Mouse (Mus musculus) CH12.LX (cell line): ENCODE measurements around the gene Creg1. TPM values are rescaled to one million over a fixed set of nuclear protein-coding genes. Genes with fewer than 3 reads are reported as not detected.

Source experiments
- DNase-seq: peaks from one replicate; pipeline ENCODE4 v3.0.0-alpha.2; 2013; ENCODE audit errors: extremely low read depth
- H3K27ac ChIP-seq: 2 replicates; pipeline ENCODE4 v1.5.1; 2012; ENCODE audit warnings: low read depth, mild to moderate bottlenecking, control low read depth, moderate library complexity; ENCODE audit not compliant: insufficient read depth
- H3K27me3 ChIP-seq: replicated peaks from 2 replicates; pipeline ENCODE3; 2012; ENCODE audit warnings: inconsistent platforms
- H3K36me3 ChIP-seq, 2 experiments: replicated peaks in 1 of 2; 2 replicates each; pipeline versions ENCODE3 to v1.6.1; 2012; ENCODE audit warnings: inconsistent platforms in 1 of 2, low read length in 1 of 2, mild to moderate bottlenecking in 1 of 2, mixed read lengths in 1 of 2, moderate library complexity in 1 of 2; ENCODE audit not compliant: control insufficient read depth in 1 of 2, insufficient read depth in 1 of 2
- H3K4me1 ChIP-seq, 2 experiments: 2 replicates each; pipeline ENCODE4 v1.6.1; 2012; ENCODE audit warnings: inconsistent platforms in 1 of 2, moderate library complexity in 1 of 2; ENCODE audit not compliant: insufficient read depth in 2 of 2, control insufficient read depth in 1 of 2
- H3K4me2 ChIP-seq: 2 replicates; pipeline ENCODE4 v1.6.1; 2012; ENCODE audit warnings: low read depth, mild to moderate bottlenecking, control low read depth; ENCODE audit not compliant: poor library complexity, insufficient read depth, severe bottlenecking
- H3K4me3 ChIP-seq, 3 experiments: fragments of 150-350 bp in 1 of 3; sonication (generic) in 1 of 3; replicated peaks in 1 of 3; 2 replicates each; pipeline versions ENCODE3 to v1.5.1; 2011 to 2012; ENCODE audit warnings: low read depth in 2 of 3, low read length in 2 of 3, mild to moderate bottlenecking in 2 of 3, moderate library complexity in 2 of 3, control low read depth in 1 of 3, improper control_type of control experiment in 1 of 3, inconsistent platforms in 1 of 3, mixed read lengths in 1 of 3; ENCODE audit not compliant: poor library complexity in 1 of 3
- H3K79me2 ChIP-seq: replicated peaks from 2 replicates; pipeline ENCODE4 v1.6.1; 2012; ENCODE audit warnings: mild to moderate bottlenecking, moderate library complexity; ENCODE audit not compliant: control insufficient read depth, poor library complexity, insufficient read depth, severe bottlenecking; ENCODE audit errors: extremely low read depth
- H3K9ac ChIP-seq: 2 replicates; pipeline ENCODE4 v1.6.1; 2012; ENCODE audit warnings: low read depth, mild to moderate bottlenecking, control low read depth, moderate library complexity; ENCODE audit not compliant: insufficient read depth
- H3K9me3 ChIP-seq: replicated peaks from 2 replicates; pipeline ENCODE3; 2012; ENCODE audit warnings: low read length, inconsistent platforms, mixed read lengths
- BHLHE40 ChIP-seq: IDR thresholded peaks from 2 replicates; pipeline ENCODE4 v1.6.1; 2011; ENCODE audit warnings: mild to moderate bottlenecking, low read depth, low read length, improper control_type of control experiment
- CHD1 ChIP-seq: IDR thresholded peaks from 2 replicates; pipeline ENCODE4 v1.6.1; 2012; ENCODE audit warnings: low read depth, low read length, improper control_type of control experiment, inconsistent platforms
- CHD2 ChIP-seq: IDR thresholded peaks from 2 replicates; pipeline ENCODE4 v1.6.1; 2011; ENCODE audit warnings: low read length, improper control_type of control experiment
- E2F4 ChIP-seq: IDR thresholded peaks from 2 replicates; pipeline ENCODE4 v1.6.1; 2011; ENCODE audit warnings: low read depth, low read length, improper control_type of control experiment; ENCODE audit not compliant: insufficient replicate concordance
- ELF1 ChIP-seq: IDR thresholded peaks from 2 replicates; pipeline ENCODE4 v1.6.1; 2014; ENCODE audit warnings: low read depth, mild to moderate bottlenecking, inconsistent platforms, low read length, improper control_type of control experiment
- EP300 ChIP-seq: IDR thresholded peaks from 2 replicates; pipeline ENCODE4 v1.6.1; 2011; ENCODE audit warnings: low read length, improper control_type of control experiment
- ETS1 ChIP-seq: conservative IDR thresholded peaks from 2 replicates; pipeline ENCODE4 v1.6.1; 2012; ENCODE audit warnings: low read depth, mild to moderate bottlenecking, inconsistent platforms, low read length, improper control_type of control experiment, moderate library complexity
- GABPA ChIP-seq: IDR thresholded peaks from 2 replicates; pipeline ENCODE4 v1.6.1; 2012; ENCODE audit warnings: low read depth, low read length, improper control_type of control experiment, inconsistent platforms; ENCODE audit not compliant: insufficient replicate concordance
- IRF4 ChIP-seq: IDR thresholded peaks from 2 replicates; pipeline ENCODE4 v1.6.1; 2014; ENCODE audit warnings: low read depth, mild to moderate bottlenecking, inconsistent platforms, low read length, improper control_type of control experiment
- JUN ChIP-seq: IDR thresholded peaks from 2 replicates; pipeline ENCODE4 v1.6.1; 2011; ENCODE audit warnings: low read depth, mild to moderate bottlenecking, low read length, improper control_type of control experiment, moderate library complexity; ENCODE audit not compliant: insufficient read depth
- JUND ChIP-seq: conservative IDR thresholded peaks from 2 replicates; pipeline ENCODE4 v1.6.1; 2011; ENCODE audit warnings: low read depth, low read length, improper control_type of control experiment
- MAFK ChIP-seq: IDR thresholded peaks from 2 replicates; pipeline ENCODE4 v1.6.1; 2011; ENCODE audit warnings: low read length, improper control_type of control experiment; ENCODE audit not compliant: insufficient replicate concordance
- MAX ChIP-seq: IDR thresholded peaks from 2 replicates; pipeline ENCODE4 v1.6.1; 2011; ENCODE audit warnings: low read length, improper control_type of control experiment
- MAZ ChIP-seq: IDR thresholded peaks from 2 replicates; pipeline ENCODE4 v1.6.1; 2012; ENCODE audit warnings: low read depth, mild to moderate bottlenecking, inconsistent platforms, low read length, improper control_type of control experiment, moderate library complexity
- MEF2A ChIP-seq: IDR thresholded peaks from 2 replicates; pipeline ENCODE4 v1.6.1; 2014; ENCODE audit warnings: low read depth, mild to moderate bottlenecking, inconsistent platforms, low read length, improper control_type of control experiment, borderline replicate concordance
- MXI1 ChIP-seq: IDR thresholded peaks from 2 replicates; pipeline ENCODE4 v1.6.1; 2011; ENCODE audit warnings: mild to moderate bottlenecking, low read depth, low read length, improper control_type of control experiment
- NELFE ChIP-seq: IDR thresholded peaks from 2 replicates; pipeline ENCODE4 v1.6.1; 2011; ENCODE audit warnings: low read depth, low read length, improper control_type of control experiment
- POLR2A ChIP-seq: IDR thresholded peaks from 2 replicates; pipeline ENCODE4 v1.6.1; 2011; ENCODE audit warnings: low read depth, mild to moderate bottlenecking, improper control_type of control experiment, low read length
- SIN3A ChIP-seq: IDR thresholded peaks from 2 replicates; pipeline ENCODE4 v1.6.1; 2012; ENCODE audit warnings: low read length, improper control_type of control experiment, inconsistent platforms
- SMC3 ChIP-seq: IDR thresholded peaks from 2 replicates; pipeline ENCODE4 v1.6.1; 2011; ENCODE audit warnings: low read depth, low read length, improper control_type of control experiment
- TBP ChIP-seq: conservative IDR thresholded peaks from 2 replicates; pipeline ENCODE4 v1.6.1; 2011; ENCODE audit warnings: low read depth, low read length, improper control_type of control experiment
- TCF12 ChIP-seq: IDR thresholded peaks from 2 replicates; pipeline ENCODE4 v1.6.1; 2014; ENCODE audit warnings: low read depth, mild to moderate bottlenecking, inconsistent platforms, low read length, improper control_type of control experiment
- ZMIZ1 ChIP-seq: IDR thresholded peaks from 2 replicates; pipeline ENCODE4 v1.6.1; 2012; ENCODE audit warnings: low read depth, mild to moderate bottlenecking, inconsistent platforms, low read length, improper control_type of control experiment
- ZNF384 ChIP-seq: IDR thresholded peaks from 2 replicates; pipeline ENCODE4 v1.6.1; 2012; ENCODE audit warnings: low read depth, low read length, improper control_type of control experiment, inconsistent platforms
- dilution Hi-C: fragments of 300-500 bp; cut with MboI; formaldehyde crosslinking; loops from 2 replicates; pipeline ENCODE4 v1.14.3; 2020; ENCODE audit warnings: low sequenced_read_pairs; ENCODE audit not compliant: extremely low pct_unique_long_range_greater_than_20kb, extremely low pct_ligation_motif_present
- in situ Hi-C: fragments of 300-500 bp; cut with MboI; formaldehyde crosslinking; loops from 3 replicates; pipeline ENCODE4 v1.14.3; 2019; ENCODE audit warnings: low sequenced_read_pairs, low pct_ligation_motif_present, low pct_unique_long_range_greater_than_20kb, mixed read lengths
- polyA plus RNA-seq: library from polyadenylated mRNA; unstranded; fragments of >175 nt; gene quantifications from 2 replicates; pipeline ENCODE4 v1.2.1, GENCODE M21; 2012; ENCODE audit warnings: low read depth; ENCODE audit not compliant: insufficient read length
- total RNA-seq, 2 experiments: library from RNA; depleted of rRNA; stranded (reverse); fragments of 300-350 nt in 1 of 2; fragments of >200 nt in 1 of 2; gene quantifications; 2 replicates each; pipeline ENCODE4 v1.2.3; 2012 to 2014

Gene Creg1
- total and polyA plus RNA-seq, 3 experiments: 22.3 to 44.3 (median 38.2) TPM

- dilution Hi-C loops (no loop called here), in situ Hi-C loops (no loop called here)
- no peaks in the 10 kb centered on the region for H3K9me3 ChIP-seq
- no peaks in the 10 kb centered on the region for H3K79me2 ChIP-seq
- H3K4me2 ChIP-seq: no peak overlapping the region
- H3K36me3 ChIP-seq: no peaks in the 10 kb centered on the region
- peaks cover 14 to 51% of the 10 kb centered on the region in 2 experiments for H3K4me1 ChIP-seq
- H3K9ac ChIP-seq: no peak overlapping the region
- DNase-seq: no peak
- no peak for TF ChIP-seq MAX
- no peak for TF ChIP-seq NELFE
- no peak for TF ChIP-seq SMC3
- TF ChIP-seq CHD1: no peak
- no peak for TF ChIP-seq JUND
- H3K27me3 ChIP-seq: no peaks in the 10 kb centered on the region
- no peak overlapping the region for H3K27ac ChIP-seq
- H3K4me3 ChIP-seq: no peak overlapping the region
Observed at GRCm38 (mm10) chr1:165716426-165716825, 47.1 kb upstream of the Creg1 start.

- Histone ChIP-seq H3K4me3 (peak overlapping the region; percentile 28 to 40 (median 37)), H3K27me3 (no peaks in the 10 kb centered on the region), H3K9me3 (no peaks in the 10 kb centered on the region), H3K36me3 (no peaks in the 10 kb centered on the region), H3K4me2 (peak overlapping the region; percentile 76), H3K79me2 (no peaks in the 10 kb centered on the region), H3K4me1 (peaks cover 14 to 46% of the 10 kb centered on the region in 2 experiments), H3K27ac (peak overlapping the region; percentile 56), H3K9ac (peak overlapping the region; percentile 21)
- dilution Hi-C loops: no loop called here
- peak; percentile 76 for DNase-seq
- peak; percentile 57 for TF ChIP-seq POLR2A
- no peak for TF ChIP-seq JUN
- peak; percentile 49 for TF ChIP-seq IRF4
- no peak for TF ChIP-seq MEF2A
- no peak for TF ChIP-seq E2F4
- TF ChIP-seq ELF1: peak; percentile 45; the same call in 1 of the 2 replicates
- TF ChIP-seq ETS1: no peak
- TF ChIP-seq GABPA: no peak
- no peak for TF ChIP-seq ZMIZ1
- TF ChIP-seq ZNF384: peak; percentile 71
- TF ChIP-seq SIN3A: no peak
- TF ChIP-seq MAFK: 0 out of 2 replicates have a peak, but pooled peaks have one; percentile 30
- peak; percentile 66 for TF ChIP-seq MAZ
- peak; percentile 18; the same call in 1 of the 2 replicates for TF ChIP-seq MXI1
- TF ChIP-seq TCF12: peak; percentile 54; the same call in 1 of the 2 replicates
- TF ChIP-seq EP300: peak; percentile 57; the same call in 1 of the 2 replicates
- TF ChIP-seq BHLHE40: 0 out of 2 replicates have a peak, but pooled peaks have one; percentile 36
- TF ChIP-seq NELFE: no peak
- TF ChIP-seq CHD2: peak; percentile 64
- TF ChIP-seq TBP: peak; percentile 51; the same call in 1 of the 2 replicates
- in situ Hi-C loops: no loop called here
Observed at GRCm38 (mm10) chr1:165717711-165718542, 45.6 kb upstream of the Creg1 start.
